Mouse (Mus musculus): ENCODE data around the gene Lancl3.

Lancl3 gene

GRCm38 (mm10) chrX:9199761-9200371 lies at the start of gene Lancl3:
Gene Lancl3 (plus strand): TSS chrX:9199902.
- DNase-seq (ENCODE audit: low read depth, low spot score) = peak; percentile 62

- no peak for DNase-seq (ENCODE audit: low read depth, low spot score)
Observed at GRCm38 (mm10) chrX:9179011-9179410, 20.7 kb upstream of the Lancl3 start.

GRCm38 (mm10) chrX:9181570-9181969 lies 18.1 kb upstream of the Lancl3 start:
- peak; percentile 35 for DNase-seq (ENCODE audit: low read depth, low spot score)

- peak; percentile 80 for DNase-seq (ENCODE audit: low read depth, low spot score)
Observed at GRCm38 (mm10) chrX:9200380-9200917, 747 bp downstream of the Lancl3 start.

- peak; percentile 34 for DNase-seq (ENCODE audit: low read depth, low spot score)
Observed at GRCm38 (mm10) chrX:9201954-9202353, 2.3 kb downstream of the Lancl3 start.

- peak; percentile 31 for DNase-seq (ENCODE audit: low read depth, low spot score)
Observed at GRCm38 (mm10) chrX:9202781-9203405, 3.2 kb downstream of the Lancl3 start.

- no peak for DNase-seq (ENCODE audit: low read depth, low spot score)
Observed at GRCm38 (mm10) chrX:9205121-9205520, 5.4 kb downstream of the Lancl3 start.

GRCm38 (mm10) chrX:9216244-9216643 lies 16.5 kb downstream of the Lancl3 start:
- DNase-seq (ENCODE audit: low read depth, low spot score) = peak; percentile 27

- peak; percentile 55 for DNase-seq (ENCODE audit: low read depth, low spot score)
Observed at GRCm38 (mm10) chrX:9219570-9219969, 19.9 kb downstream of the Lancl3 start.

- peak; percentile 59 for DNase-seq (ENCODE audit: low read depth, low spot score)
Observed at GRCm38 (mm10) chrX:9221206-9221605, 21.5 kb downstream of the Lancl3 start.

- no peak for DNase-seq (ENCODE audit: low read depth, low spot score)
Observed at GRCm38 (mm10) chrX:9221736-9222135, 22.0 kb downstream of the Lancl3 start.

- no peak for DNase-seq (ENCODE audit: low read depth, low spot score)
Observed at GRCm38 (mm10) chrX:9222412-9223221, 22.9 kb downstream of the Lancl3 start.

- no peak for DNase-seq (ENCODE audit: low read depth, low spot score)
Observed at GRCm38 (mm10) chrX:9227105-9227504, 27.4 kb downstream of the Lancl3 start.

GRCm38 (mm10) chrX:9240737-9241591 lies 41.3 kb downstream of the Lancl3 start:
- DNase-seq (ENCODE audit: low read depth, low spot score) = no peak

GRCm38 (mm10) chrX:9243381-9243864 lies 43.7 kb downstream of the Lancl3 start:
- DNase-seq (ENCODE audit: low read depth, low spot score) = peak; percentile 11

GRCm38 (mm10) chrX:9244603-9245336 lies 45.1 kb downstream of the Lancl3 start:
- DNase-seq (ENCODE audit: low read depth, low spot score) = no peak

GRCm38 (mm10) chrX:9248911-9249310 lies 49.2 kb downstream of the Lancl3 start:
- DNase-seq (ENCODE audit: low read depth, low spot score) = no peak

- DNase-seq (ENCODE audit: low read depth, low spot score) = no peak
Observed at GRCm38 (mm10) chrX:9253990-9254389, 54.3 kb downstream of the Lancl3 start.

- no peak for DNase-seq (ENCODE audit: low read depth, low spot score)
Observed at GRCm38 (mm10) chrX:9254901-9255300, 55.2 kb downstream of the Lancl3 start.

GRCm38 (mm10) chrX:9256766-9257165 lies 57.1 kb downstream of the Lancl3 start, which contains the start of gene Gm14862:
Gene Gm14862 (minus strand): TSS chrX:9256899.
- no peak for DNase-seq (ENCODE audit: low read depth, low spot score)
